Mouse (Mus musculus) heart, adult 11 months (tissue): Measurements from ENCODE around the gene Rap1gds1.

Experiments used
- DNase-seq: peaks from one replicate; pipeline ENCODE4 v3.0.0; 2022

Gene Rap1gds1

DNA sequence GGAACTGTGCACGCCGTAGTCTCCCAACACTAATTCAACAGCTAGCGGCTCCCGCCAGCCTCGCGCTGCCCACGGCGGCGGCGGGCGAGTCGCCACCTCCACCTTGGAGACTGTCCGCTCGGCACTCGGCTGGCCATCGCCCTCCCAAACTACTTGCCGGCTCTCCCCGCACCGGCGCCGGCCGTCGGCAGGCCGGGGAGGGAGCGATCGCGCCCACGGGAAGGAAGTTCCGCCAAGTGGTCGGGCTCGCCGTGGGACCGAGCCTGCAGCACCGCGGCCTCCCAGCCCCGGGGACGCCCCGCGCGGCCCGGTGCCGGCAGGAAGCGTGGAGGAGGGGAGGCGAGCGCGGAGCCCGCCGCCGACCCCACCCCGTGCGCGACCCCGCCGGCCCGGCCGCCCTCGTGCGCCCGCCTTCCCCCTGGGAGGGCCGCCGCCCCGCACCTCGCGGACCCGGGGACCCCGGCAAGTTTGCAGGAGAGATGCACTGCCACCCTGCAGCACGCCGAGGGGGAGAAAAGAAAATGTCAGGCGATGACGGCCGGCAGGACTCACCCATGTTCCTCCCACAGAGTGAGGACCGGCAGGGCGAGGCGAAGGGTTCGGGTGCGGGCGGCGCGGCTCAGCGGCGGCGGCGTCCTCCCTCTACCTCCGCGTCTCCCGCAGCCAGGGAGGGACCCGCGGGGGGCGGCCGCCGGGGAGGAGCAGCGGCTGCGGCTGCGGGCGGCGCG is at the start of gene Rap1gds1:
Rap1gds1 (minus strand) TSS at position 718 of the 728 bp plus-strand sequence.
- DNase-seq = peak; percentile 98

DNA sequence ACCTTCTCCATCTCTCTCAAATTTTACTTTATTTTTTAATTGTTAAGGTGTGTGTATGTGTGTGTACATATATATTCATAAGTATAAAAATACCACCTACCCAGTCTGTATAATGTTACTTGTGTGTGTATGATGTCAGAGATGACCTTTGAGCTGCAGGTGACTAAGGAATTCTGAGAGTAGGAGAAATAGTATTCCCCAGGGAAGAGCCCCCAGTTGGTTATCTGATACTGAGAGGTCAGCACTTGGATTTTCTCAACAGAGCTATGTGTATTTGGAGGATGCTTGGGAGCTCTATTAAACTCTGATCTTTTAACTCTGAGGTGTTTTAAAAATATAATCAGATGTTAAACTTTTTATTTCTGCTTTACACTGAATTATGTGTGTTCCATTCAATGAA is 43.4 kb upstream of the Rap1gds1 start:
- no peak for DNase-seq

DNA sequence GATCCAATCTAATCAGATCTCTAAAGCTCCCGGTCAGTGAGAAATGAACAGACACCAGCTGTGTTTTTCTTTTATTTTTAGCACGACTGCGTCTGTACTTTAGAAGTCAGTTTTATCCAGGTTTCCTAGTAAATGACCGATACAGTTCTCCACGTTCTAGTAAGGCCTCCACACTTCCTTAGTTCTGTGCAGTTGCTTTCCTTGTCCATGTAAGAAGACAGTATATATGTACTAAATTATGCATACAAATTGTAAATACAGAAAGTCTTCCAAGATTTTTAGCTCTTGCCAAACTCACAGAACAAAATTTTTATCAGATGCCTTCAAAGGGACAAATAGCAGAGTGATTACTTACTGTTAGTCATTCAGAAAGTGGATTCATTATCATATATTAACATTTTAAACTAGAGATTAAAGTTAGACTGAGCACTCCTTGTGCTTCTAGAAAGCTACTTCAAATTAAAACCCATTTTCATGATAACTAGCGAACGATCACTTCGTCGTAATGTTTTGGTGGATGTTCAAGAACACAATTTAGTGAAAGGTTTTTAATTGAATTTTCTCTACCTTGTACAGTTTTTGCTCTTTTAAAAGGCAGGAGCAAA is 41.8 kb upstream of the Rap1gds1 start:
- DNase-seq = no peak

DNA sequence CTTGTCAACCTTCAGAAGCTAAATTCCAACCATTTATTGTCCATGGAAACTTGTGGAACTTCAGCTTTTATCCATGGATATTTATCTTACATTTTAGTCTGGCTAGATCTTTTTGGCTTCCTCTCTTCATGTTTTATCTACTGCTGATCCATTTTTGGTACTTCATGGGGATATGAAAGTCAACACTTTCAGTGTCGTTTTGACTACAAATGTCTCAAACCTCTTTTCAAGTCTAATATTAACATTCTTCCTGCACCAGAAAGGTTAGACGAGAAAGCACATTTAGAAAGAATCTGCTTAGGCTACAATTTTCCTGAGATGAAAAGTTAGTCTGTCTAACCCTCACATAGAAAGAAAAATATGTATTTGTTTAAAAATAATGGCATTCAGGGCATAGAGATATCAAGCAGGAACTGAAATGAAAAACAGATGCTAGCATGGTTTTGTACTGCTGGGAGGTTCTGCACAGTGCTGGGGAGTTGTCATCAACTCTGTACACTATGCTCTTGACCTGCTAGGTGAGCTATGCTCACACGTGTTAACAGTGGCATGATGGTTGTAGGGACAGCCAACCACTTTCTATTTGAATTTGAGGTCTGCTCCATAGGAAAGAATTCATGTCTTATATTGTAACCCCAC is 37.5 kb upstream of the Rap1gds1 start:
- DNase-seq = no peak

DNA sequence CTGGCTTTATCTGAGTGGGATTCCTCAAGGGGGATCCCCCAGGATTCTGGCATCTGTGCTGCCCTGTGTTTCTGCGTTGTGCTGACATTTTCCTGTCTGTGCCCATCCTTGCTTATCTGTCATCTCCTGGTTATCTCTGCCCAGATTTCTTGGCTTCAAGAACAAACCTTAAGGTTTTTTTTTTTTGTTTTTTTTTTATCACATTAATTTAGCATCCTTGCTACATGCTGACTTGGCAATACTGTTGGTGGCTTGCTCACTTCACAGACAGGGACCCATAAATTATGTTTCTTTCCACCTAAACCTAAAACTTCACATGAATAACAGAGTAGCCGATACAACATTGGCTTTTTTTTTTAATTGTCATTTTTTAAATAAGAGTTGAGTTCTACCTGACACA is 36.9 kb upstream of the Rap1gds1 start:
- DNase-seq = no peak

DNA sequence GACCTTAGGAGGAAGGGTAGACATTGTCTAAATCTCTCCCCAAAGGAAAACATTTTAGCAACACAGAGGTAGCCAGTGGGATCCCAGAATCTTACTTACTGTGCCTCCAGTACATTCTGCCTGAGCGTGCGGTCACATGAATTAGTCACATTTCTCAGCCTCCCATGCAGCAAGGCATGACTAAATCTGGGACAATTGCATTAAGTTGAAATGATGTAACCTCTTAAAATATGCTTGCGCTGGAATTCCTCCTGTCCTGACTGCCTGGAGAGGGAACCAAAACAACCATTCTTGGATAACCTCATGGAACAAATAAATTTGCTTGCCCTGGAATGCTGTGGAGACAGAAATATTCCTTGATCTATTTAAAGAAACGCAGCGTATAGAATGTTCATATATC is 33.2 kb upstream of the Rap1gds1 start:
- DNase-seq = no peak

DNA sequence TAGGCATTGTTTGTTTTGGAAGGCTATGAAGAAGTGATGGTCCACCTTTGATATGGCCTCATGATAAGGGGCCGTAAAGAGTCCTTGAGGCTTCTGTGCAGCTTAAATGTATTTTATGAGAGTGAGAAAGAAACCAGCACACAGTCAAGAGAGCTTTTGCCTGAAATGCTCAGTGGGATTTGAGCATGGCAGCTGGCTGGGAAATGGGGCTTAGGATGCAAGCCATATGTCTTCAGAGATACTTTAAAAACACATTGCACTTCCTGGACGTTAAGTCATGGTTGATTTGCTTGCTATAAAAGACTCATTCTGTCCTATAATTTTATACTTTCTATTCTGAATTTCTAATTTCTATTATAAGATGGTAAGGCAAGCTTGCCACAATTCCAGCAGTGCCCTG is 28.9 kb upstream of the Rap1gds1 start:
- DNase-seq = no peak

DNA sequence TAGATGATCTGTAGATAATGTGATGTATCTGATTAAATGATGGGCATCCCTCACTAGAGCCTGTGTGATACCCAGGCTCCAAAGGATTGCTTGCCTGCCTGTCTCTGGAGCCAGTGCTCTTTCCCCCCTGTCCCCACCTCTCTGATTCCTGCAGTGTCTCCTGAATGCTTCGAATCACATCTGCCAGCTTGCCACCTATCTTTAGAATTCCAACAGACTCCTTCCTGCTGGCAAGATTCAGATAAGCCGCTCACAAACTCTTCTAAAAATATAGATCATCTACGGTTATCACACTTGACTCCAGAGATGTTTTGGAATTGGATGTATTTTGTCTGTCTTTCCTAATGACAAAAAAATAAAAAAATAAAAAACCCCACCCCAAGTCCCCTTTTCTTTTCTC is 28.3 kb upstream of the Rap1gds1 start:
- DNase-seq = no peak

DNA sequence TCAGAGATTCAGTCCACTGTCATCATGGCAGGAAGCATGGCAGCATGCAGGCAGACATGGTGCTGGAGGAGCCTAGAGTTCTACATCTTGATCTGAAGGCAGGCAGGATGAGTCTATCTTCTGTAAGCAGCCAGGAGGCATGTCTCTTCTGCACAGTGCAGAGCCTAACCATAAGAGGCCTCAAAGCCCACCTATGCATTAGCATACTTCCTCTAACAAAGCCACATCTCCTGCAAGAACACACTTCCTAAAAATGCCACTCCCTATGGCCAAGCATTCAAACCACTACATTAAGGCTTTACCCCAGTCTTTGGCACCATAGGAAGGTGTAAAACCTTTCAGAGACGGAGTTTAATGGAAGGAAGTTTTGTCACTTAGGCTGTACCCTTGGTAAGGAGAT is 26.9 kb upstream of the Rap1gds1 start:
- DNase-seq = no peak

DNA sequence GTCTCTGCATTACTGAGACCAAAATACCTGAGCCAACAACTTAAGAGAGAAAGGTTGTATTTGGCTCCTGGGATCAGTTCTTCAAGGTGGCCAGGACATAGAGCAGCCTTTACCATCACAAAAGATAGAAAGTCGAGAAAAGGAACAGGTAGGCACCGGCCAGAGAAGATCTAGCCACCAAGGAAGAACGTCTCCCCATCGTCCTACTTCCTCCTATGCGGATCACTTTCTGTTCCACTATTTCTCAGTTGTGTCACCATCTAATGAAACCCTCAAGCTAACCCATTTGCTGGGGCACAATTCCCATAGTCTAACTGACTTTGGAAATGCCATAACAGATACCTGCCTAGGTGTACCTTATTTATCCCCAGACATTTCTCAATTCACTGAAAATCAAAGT is 24.3 kb upstream of the Rap1gds1 start:
- DNase-seq = no peak

DNA sequence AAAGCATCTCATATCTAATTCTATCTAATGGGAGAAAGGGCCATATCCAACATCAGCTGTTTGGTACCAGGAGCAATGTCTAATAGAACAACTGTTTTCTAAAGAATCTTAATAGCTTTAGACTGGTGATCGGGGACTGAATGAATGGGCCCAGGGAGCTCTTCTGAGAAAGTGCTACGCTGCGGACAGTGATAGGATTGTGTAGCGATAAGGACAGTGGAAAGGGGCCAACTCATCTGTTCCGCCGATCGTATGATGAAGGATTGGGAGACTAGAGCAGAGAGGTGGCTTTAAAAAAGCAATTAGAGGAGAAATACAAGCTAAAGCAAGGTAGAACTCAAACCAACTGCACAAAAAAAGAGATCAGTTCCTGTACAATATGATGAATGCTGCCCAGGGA is 20.9 kb upstream of the Rap1gds1 start:
- no peak for DNase-seq

DNA sequence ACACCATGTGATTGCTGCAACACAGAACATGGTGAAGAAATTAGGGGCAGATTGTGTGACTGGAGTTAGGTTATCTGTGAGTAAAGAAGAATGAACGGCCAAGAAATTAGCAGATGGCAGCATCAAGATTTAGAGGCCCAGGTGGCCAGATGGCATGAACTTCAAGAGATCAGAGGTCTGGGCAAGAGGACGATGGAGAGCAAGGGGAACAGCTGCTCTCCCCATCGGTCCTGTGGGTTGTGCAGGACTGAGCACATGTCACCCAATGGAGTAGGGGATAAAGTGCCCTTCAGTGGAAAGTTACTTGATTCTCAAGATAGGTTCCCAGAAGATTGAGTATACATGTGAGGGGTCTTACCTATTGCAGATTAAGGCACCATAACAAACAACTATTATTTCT is 13.5 kb upstream of the Rap1gds1 start:
- no peak for DNase-seq

DNA sequence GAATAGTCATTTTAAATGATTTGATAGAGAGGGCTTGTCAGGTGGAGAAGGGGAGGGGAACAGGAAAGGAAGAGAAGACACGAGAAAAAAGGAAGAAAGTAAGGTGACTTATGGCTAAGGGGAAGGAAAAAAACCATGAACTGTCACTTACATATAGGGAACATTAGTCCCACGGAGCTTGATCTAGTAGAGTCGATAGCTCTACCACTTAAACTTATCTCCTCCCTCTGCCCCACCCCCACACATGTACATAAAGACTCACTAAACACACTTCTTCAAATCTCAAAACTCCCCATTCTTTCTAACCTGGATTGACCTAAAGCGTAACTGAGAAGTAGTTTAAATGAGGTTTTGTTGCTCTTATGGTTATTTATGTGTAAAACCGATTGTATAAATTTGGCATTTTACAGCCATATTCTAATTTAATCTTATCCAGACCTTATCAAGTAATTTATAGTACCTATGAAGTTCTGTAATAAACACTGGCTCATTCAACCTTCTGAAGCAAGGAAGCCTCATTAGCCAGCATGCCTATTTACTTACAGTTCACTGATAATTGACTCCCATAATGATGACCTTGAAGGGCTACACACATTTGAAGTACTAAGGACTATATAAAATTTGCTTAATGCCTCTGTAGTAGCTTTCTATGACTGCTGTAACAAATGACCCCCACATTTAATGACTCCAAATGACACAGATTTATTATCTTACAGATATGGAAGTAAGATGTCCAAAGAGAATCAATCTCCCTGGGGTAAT is 9.0 kb upstream of the Rap1gds1 start:
- no peak for DNase-seq

DNA sequence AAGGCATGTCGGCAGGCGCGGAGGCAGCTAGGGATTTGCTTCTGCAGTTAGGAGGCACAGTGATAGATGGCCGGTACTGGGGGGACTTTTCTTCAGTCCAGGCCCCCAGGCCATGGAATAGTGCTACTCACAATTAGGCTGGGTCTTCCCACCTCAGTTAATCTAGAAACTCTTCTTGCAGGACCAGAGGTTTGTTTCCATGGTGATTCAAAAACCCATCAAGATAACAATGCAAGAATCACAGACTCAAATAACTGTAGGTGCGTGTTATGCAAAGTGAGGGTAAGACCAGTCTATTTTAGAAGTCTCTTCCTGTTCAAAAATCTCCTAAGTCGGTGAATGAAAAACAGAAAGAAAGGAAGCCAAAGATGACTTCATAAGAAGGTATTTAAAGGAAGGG is 4.8 kb upstream of the Rap1gds1 start:
- DNase-seq = no peak

DNA sequence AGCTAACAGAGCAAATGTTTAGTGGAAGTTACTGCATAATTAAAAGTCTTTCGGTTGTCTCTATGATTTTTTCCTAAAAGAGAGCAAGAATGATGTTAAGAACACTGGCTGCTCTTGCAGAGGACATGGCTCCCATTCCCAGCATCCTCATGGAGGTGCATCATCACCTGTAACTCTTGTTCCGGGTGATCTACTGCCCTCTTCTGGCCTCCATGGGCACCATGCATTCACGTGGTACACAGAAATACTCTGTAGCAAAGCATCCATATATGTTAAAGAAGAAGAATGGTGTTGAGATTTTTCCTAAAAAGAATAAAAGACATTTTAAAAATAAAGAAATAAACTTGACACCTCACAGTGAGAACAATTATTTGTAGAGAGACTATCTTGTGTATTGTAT is 3.0 kb upstream of the Rap1gds1 start:
- no peak for DNase-seq

DNA sequence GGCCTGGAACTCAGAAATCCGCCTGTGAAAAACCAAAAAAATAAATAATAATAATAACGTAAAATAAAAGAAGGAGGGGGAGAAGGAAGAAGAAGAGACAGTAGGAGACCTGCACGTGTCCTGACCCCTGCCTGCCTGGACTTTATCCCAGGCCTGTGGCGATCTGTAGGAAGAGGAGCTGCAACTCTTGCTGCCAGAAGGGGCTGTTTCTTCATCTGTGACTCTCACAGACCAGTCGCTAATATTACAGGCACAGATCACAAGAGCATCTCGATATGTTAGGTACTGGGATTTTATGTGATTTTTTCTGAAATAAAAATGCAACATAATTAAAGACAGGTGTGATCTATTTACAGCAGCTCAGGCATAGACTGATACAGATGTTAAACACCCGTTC is 1.1 kb upstream of the Rap1gds1 start:
- no peak for DNase-seq

DNA sequence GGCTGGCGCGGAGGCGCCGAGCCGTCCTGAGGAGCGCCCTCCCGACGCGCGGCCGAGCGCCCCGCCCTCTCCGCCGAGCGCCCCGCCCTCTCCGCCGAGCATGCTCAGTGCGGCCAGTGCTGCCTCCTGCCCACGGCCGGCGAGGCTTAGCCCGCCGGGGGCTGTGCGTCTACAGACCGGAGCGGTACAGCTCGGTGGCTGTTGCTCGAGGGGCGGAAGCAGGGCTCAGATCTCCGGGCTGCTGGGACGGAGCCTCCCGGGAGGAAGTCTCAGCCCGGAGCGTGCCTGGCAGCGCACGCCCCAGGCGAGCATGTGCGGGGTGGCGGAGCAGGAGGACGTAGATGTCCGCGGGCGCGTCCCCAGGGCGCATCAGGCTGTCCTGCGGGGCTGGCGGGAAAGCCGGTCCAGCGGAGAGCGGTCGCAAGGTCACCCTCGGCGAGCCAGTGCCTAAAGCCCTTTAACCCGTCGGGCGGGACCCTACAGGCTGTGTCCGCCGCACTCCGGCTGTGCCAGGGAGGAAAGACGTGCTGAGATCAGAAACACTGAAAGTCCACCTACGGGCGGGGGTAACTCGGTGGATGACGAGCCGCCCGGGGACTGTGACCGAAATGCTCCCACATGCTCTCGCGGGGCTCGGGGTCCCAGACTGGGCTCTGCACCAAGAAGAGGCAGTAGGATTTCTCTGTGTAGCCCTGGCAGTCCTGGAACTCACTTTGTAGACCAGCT is 495 bp upstream of the Rap1gds1 start:
- peak; percentile 99 for DNase-seq

DNA sequence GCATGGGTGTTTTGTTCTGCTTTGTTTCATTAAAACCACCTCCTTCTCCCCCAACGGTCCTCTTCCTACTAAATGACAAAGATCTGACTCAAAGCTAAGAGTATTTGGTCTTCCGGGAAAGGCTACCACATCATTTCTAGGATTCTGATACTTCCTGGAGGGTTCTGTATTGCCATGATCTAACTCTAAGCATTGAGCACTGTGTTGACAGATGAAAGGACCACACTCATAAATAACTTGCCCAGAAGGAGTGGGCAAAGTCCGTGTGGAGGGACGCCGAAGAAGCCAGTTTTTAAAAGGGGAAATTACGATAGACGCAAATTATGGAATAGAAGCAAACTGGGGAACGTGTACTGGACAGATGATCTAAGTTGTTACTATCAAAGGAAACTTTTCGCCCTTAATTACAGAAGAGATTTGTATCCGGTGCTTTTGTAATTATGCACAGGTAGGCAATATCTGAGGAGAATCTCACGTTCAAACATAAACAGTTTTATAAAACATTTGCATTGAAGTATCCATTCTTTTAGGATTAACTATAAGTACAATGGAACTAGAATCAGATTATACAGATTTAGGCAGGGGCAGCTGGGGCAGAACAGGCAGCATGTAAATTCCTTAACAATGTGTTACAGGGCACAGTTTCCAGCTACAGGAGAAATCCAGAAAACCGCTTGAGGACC is 1.1 kb downstream of the Rap1gds1 start:
- DNase-seq = no peak

DNA sequence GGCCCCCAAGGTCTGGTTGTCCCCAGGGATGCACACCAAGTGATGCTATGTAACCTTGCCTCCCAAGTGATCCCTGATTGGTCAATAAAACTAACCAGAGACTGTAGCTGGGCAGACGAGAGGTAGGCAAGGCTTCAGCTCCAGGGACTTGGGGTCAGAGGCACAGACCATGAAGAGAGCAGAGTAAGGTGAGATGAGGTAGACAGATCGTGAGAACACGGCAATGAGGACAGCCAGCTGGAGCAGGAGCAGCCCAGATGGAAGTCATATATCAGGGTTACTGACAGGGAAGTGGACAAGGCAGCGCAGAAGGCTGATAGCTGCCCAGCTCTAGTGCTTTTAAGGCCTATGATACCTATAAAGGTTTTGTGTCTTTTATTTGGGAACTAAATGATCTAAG is 5.5 kb downstream of the Rap1gds1 start:
- DNase-seq = no peak

DNA sequence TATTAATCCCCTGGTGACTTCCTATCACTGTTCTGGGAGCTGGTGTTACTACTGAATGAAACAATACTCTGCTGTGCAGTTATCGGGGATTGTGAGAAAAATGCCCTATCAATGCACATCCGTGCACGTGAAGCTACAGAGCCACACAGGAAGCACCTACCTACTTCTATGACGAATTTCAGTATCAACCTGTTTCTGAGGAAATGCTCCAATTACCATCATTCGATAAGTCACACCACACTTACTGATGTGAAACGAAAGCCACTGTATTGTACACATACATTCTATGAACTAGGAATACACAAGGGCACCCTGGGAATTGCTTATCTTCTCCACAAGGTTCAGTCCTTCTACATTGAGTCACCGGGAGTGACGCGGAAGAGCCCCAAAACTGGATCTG is 10.9 kb downstream of the Rap1gds1 start:
- no peak for DNase-seq

DNA sequence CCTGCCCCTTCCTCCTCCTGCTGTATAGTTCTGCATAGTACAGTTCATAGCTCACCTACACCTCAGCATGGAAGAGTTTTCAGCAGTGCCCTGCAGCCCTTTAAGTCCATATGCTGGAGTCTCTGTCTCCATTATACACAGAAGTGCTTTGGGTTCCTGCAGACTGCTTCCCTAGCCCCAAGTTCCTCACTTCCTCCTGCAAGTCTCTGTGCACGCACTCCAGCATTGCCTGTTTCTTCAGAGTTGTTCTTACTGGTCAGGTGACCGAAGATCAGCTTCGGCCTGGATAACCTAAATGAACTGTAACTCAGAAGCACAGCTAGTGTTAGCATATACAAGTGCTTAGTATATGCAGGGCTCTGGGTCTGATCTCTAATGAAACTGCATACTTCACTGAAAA is 12.9 kb downstream of the Rap1gds1 start:
- DNase-seq = no peak
